Mouse (Mus musculus): ENCODE results near the gene Lrrc1. TPM values are rescaled to one million over a fixed set of nuclear protein-coding genes. Genes with fewer than 3 reads are reported as not detected.

The Lrrc1 gene
- polyA plus RNA-seq, 1 experiment from 2014 or later = 27.4 TPM

GRCm38 (mm10) chr9:77526715-77527114, 18.0 kb downstream of the Lrrc1 start:
- in situ Hi-C loops (cut with MboI; ENCODE audit: low pct_unique_long_range_greater_than_20kb) = no loop called here
- CTCF ChIA-PET = no interaction called here
- POLR2A ChIA-PET = interaction anchor here (1.0 kb wide), 1 partner anchor 12 kb away, joined by 3 read pairs; no protein-coding TSS in a partner anchor
- H3K27me3 ChIP-seq = no peaks in the 10 kb centered on the region
- DNase-seq (ENCODE audit: low read depth, low spot score) (no peak), ATAC-seq (no peak)
- no peak for TF ChIP-seq CTCF (IDR thresholded peaks at IDR 0.05)

- ChIA-PET POLR2A (interaction anchor here (1.0 kb wide), 1 partner anchor 16 kb away, joined by 5 read pairs; no protein-coding TSS in a partner anchor), CTCF (no interaction called here)
- in situ Hi-C loops (cut with MboI; ENCODE audit: low pct_unique_long_range_greater_than_20kb) = no loop called here
- no peak for DNase-seq (ENCODE audit: low read depth, low spot score)
- H3K27me3 ChIP-seq = no peaks in the 10 kb centered on the region
- TF ChIP-seq CTCF (IDR thresholded peaks at IDR 0.05) = no peak
- no peak for ATAC-seq
Measured at GRCm38 (mm10) chr9:77525595-77526295, 18.9 kb downstream of the Lrrc1 start.

GRCm38 (mm10) chr9:77523793-77524192, 20.9 kb downstream of the Lrrc1 start:
- no peak for DNase-seq (ENCODE audit: low read depth, low spot score)
- H3K27me3 ChIP-seq = no peaks in the 10 kb centered on the region
- no peak for TF ChIP-seq CTCF (IDR thresholded peaks at IDR 0.05)
- CTCF ChIA-PET = interaction anchor here (1.1 kb wide), 1 partner anchor 10 kb away, joined by 3 read pairs; no protein-coding TSS in a partner anchor
- in situ Hi-C loops (cut with MboI; ENCODE audit: low pct_unique_long_range_greater_than_20kb) = no loop called here
- POLR2A ChIA-PET = no interaction called here
- ATAC-seq = no peak

- POLR2A ChIA-PET = no interaction called here
- TF ChIP-seq CTCF (IDR thresholded peaks at IDR 0.05) = no peak
- DNase-seq (ENCODE audit: low read depth, low spot score) (no peak), ATAC-seq (no peak)
- no peaks in the 10 kb centered on the region for H3K27me3 ChIP-seq
- in situ Hi-C loops (cut with MboI; ENCODE audit: low pct_unique_long_range_greater_than_20kb) = no loop called here
- CTCF ChIA-PET = no interaction called here
Measured at GRCm38 (mm10) chr9:77522476-77522875, 22.2 kb downstream of the Lrrc1 start.

GRCm38 (mm10) chr9:77519198-77519597, 25.5 kb downstream of the Lrrc1 start:
- ChIA-PET POLR2A (no interaction called here), CTCF (interaction anchor here (1.1 to 1.5 kb wide), 2 partner anchors 16 to 21 kb away, joined by 3 to 5 read pairs; no protein-coding TSS in a partner anchor)
- in situ Hi-C loops (cut with MboI; ENCODE audit: low pct_unique_long_range_greater_than_20kb) = no loop called here
- ATAC-seq (no peak), DNase-seq (ENCODE audit: low read depth, low spot score) (no peak)
- H3K27me3 ChIP-seq = no peaks in the 10 kb centered on the region
- no peak for TF ChIP-seq CTCF (IDR thresholded peaks at IDR 0.05)

- POLR2A ChIA-PET = no interaction called here
Measured at GRCm38 (mm10) chr9:77516782-77517364, 27.8 kb downstream of the Lrrc1 start.

GRCm38 (mm10) chr9:77513892-77514291, 30.8 kb downstream of the Lrrc1 start:
- POLR2A ChIA-PET = interaction anchor here (1.0 kb wide), 1 partner anchor 13 kb away, joined by 3 read pairs; no protein-coding TSS in a partner anchor
- in situ Hi-C loops (cut with MboI; ENCODE audit: low pct_unique_long_range_greater_than_20kb) = no loop called here
- DNase-seq (ENCODE audit: low read depth, low spot score) (no peak), ATAC-seq (no peak)
- no peaks in the 10 kb centered on the region for H3K27me3 ChIP-seq
- no peak for TF ChIP-seq CTCF (IDR thresholded peaks at IDR 0.05)
- CTCF ChIA-PET = interaction anchor here (1.0 kb wide), 1 partner anchor 24 kb away, joined by 3 read pairs; no protein-coding TSS in a partner anchor

More at GRCm38 (mm10) chr9:77516782-77517364, 27.8 kb downstream of the Lrrc1 start:
- no peak for ATAC-seq
- in situ Hi-C loops (cut with MboI; ENCODE audit: low pct_unique_long_range_greater_than_20kb) = no loop called here
- CTCF ChIA-PET = no interaction called here
- TF ChIP-seq CTCF (IDR thresholded peaks at IDR 0.05) = no peak
- no peaks in the 10 kb centered on the region for H3K27me3 ChIP-seq
- no peak for DNase-seq (ENCODE audit: low read depth, low spot score)

- no peak for DNase-seq (ENCODE audit: low read depth, low spot score)
Measured at GRCm38 (mm10) chr9:77512220-77512619, 32.5 kb downstream of the Lrrc1 start.

GRCm38 (mm10) chr9:77510574-77510973, 34.1 kb downstream of the Lrrc1 start:
- ChIA-PET CTCF (interaction anchor here (1.0 kb wide), 2 partner anchors 9 to 17 kb away, joined by 4 read pairs; no protein-coding TSS in a partner anchor), POLR2A (interaction anchor here (1.6 kb wide), 1 partner anchor 15 kb away, joined by 5 read pairs; no protein-coding TSS in a partner anchor)
- no peaks in the 10 kb centered on the region for H3K27me3 ChIP-seq
- no peak for TF ChIP-seq CTCF (IDR thresholded peaks at IDR 0.05)
- ATAC-seq = no peak
- in situ Hi-C loops (cut with MboI; ENCODE audit: low pct_unique_long_range_greater_than_20kb) = no loop called here
- no peak for DNase-seq (ENCODE audit: low read depth, low spot score)

More at GRCm38 (mm10) chr9:77512220-77512619, 32.5 kb downstream of the Lrrc1 start:
- CTCF ChIA-PET = interaction anchor here (1.0 kb wide), 1 partner anchor 22 kb away, joined by 3 read pairs; no protein-coding TSS in a partner anchor
- TF ChIP-seq CTCF (IDR thresholded peaks at IDR 0.05) = no peak
- H3K27me3 ChIP-seq = no peaks in the 10 kb centered on the region
- in situ Hi-C loops (cut with MboI; ENCODE audit: low pct_unique_long_range_greater_than_20kb) = no loop called here
- no peak for ATAC-seq
- POLR2A ChIA-PET = interaction anchor here (1.1 kb wide), 1 partner anchor 23 kb away, joined by 3 read pairs; no protein-coding TSS in a partner anchor

- CTCF ChIA-PET = no interaction called here
- in situ Hi-C loops (cut with MboI; ENCODE audit: low pct_unique_long_range_greater_than_20kb) = no loop called here
- H3K27me3 ChIP-seq = no peaks in the 10 kb centered on the region
- POLR2A ChIA-PET = no interaction called here
- ATAC-seq (no peak), DNase-seq (ENCODE audit: low read depth, low spot score) (no peak)
- TF ChIP-seq CTCF (IDR thresholded peaks at IDR 0.05) = no peak
Measured at GRCm38 (mm10) chr9:77507743-77508394, 36.8 kb downstream of the Lrrc1 start.
